ENCODE assay signal across 8 mouse cellular contexts in genomic region chr8:84197141-84197921, GRCm38 (mm10). TPM values are rescaled to one million over a fixed set of nuclear protein-coding genes. Genes with fewer than 3 reads are reported as not detected.
DNase-seq lines count a peak whose midpoint lies in the region; ATAC-seq lines count a peak whose summit lies in the region.

No protein-coding gene starts in this region.

- DNase-seq in NIH3T3 (ENCODE audit: low read depth) = peak; percentile 97
- DNase-seq in gastrocnemius, postnatal 14 days = peak; percentile 83
- peak; percentile 95 for DNase-seq in hindlimb bud, embryonic 11.5 days (ENCODE audit: extremely low spot score, low read depth, low spot score)
- DNase-seq in left cerebral cortex, postnatal 4 days = peak; percentile 80
- peak; percentile 98 for DNase-seq in mesoderm, embryonic 11.5 days (ENCODE audit: low read depth, low spot score)
- peak; percentile 75 for DNase-seq in right cerebral cortex, postnatal 25 days

- intact Hi-C loops in gastrocnemius, postnatal 14 days (cut with DNase I; ENCODE audit: low total_unique reads) = no loop called here
- intact Hi-C loops in left cerebral cortex, postnatal 4 days (cut with DNase I) = no loop called here

- peak; percentile 15 for ATAC-seq in common myeloid progenitor, adult 5-6 weeks (replicated peaks; ENCODE audit: low read depth, poor library complexity, severe bottlenecking)
- no peak for ATAC-seq in erythroid progenitor cell, adult 5-6 weeks (replicated peaks; ENCODE audit: low FRiP score, poor library complexity, severe bottlenecking)

RNA-seq across cellular contexts. Expression of gene Nanos3, which starts 12.3 kb away (rescaled TPM):
- total RNA-seq in common myeloid progenitor, adult 5-6 weeks (2017) = not detected in 2 replicates
- total RNA-seq in gastrocnemius, postnatal 14 days (2021) = under 1 TPM in 1 of 2 experiments, not detected in 1; 0.43 TPM
- total RNA-seq in left cerebral cortex, postnatal 4 days (2021) = 10 to 100 TPM in 1 of 2 experiments, 1 to 10 TPM in 1; 8.1 to 11.4 TPM
- not detected in 2 replicates for total RNA-seq in erythroid progenitor cell, adult 5-6 weeks (2015; ENCODE audit: low replicate concordance)
- not detected in 2 replicates for total RNA-seq in erythroid progenitor cell, adult 5-6 weeks (2017; ENCODE audit: low replicate concordance)

RNA-seq across cellular contexts. Expression of gene Zswim4, which starts 39.5 kb away (rescaled TPM):
- total RNA-seq in common myeloid progenitor, adult 5-6 weeks (2017) = 6.9 and 8.2 TPM in 2 replicates
- 1 to 10 TPM; 5.8 to 6.8 TPM for total RNA-seq in gastrocnemius, postnatal 14 days (2021)
- 10 to 100 TPM; 22.9 to 23.3 TPM for total RNA-seq in left cerebral cortex, postnatal 4 days (2021)
- 1.7 and 2.2 TPM in 2 replicates for total RNA-seq in erythroid progenitor cell, adult 5-6 weeks (2015; ENCODE audit: low replicate concordance)
- 1.9 and 2.6 TPM in 2 replicates for total RNA-seq in erythroid progenitor cell, adult 5-6 weeks (2017; ENCODE audit: low replicate concordance)

RNA-seq across cellular contexts. Expression of gene 4930432K21Rik, which starts 49.5 kb away (rescaled TPM):
- total RNA-seq in common myeloid progenitor, adult 5-6 weeks (2017) = 1.3 and 1.7 TPM in 2 replicates
- under 1 TPM; 0.27 to 0.62 TPM for total RNA-seq in gastrocnemius, postnatal 14 days (2021)
- 1 to 10 TPM; 1.7 to 2.1 TPM for total RNA-seq in left cerebral cortex, postnatal 4 days (2021)
- total RNA-seq in erythroid progenitor cell, adult 5-6 weeks (2015; ENCODE audit: low replicate concordance) = not detected in 2 replicates
- total RNA-seq in erythroid progenitor cell, adult 5-6 weeks (2017; ENCODE audit: low replicate concordance) = 0.51 TPM in 1 of 2 replicates, not detected in the other

RNA-seq across cellular contexts. Expression of gene Cc2d1a, which starts 49.6 kb away (rescaled TPM):
- 3.9 and 6.2 TPM in 2 replicates for total RNA-seq in common myeloid progenitor, adult 5-6 weeks (2017)
- total RNA-seq in gastrocnemius, postnatal 14 days (2021) = 10 to 100 TPM; 12.1 to 12.6 TPM
- 10 to 100 TPM; 74.9 to 80.8 TPM for total RNA-seq in left cerebral cortex, postnatal 4 days (2021)
- total RNA-seq in erythroid progenitor cell, adult 5-6 weeks (2015; ENCODE audit: low replicate concordance) = 2.1 and 4.3 TPM in 2 replicates
- total RNA-seq in erythroid progenitor cell, adult 5-6 weeks (2017; ENCODE audit: low replicate concordance) = 1.3 and 17.9 TPM in 2 replicates

RNA-seq across cellular contexts. Expression of gene D8Ertd738e, which starts 52.2 kb away (rescaled TPM):
- total RNA-seq in common myeloid progenitor, adult 5-6 weeks (2017) = 55.9 and 70.9 TPM in 2 replicates
- 100 to 1,000 TPM; 158 to 171 TPM for total RNA-seq in gastrocnemius, postnatal 14 days (2021)
- 100 to 1,000 TPM; 105 to 120 TPM for total RNA-seq in left cerebral cortex, postnatal 4 days (2021)
- 57.3 and 58.3 TPM in 2 replicates for total RNA-seq in erythroid progenitor cell, adult 5-6 weeks (2015; ENCODE audit: low replicate concordance)
- total RNA-seq in erythroid progenitor cell, adult 5-6 weeks (2017; ENCODE audit: low replicate concordance) = 39.9 and 46.1 TPM in 2 replicates
